Mouse (Mus musculus) liver, postnatal 0 days (tissue): ENCODE results near the gene Dio2.

Experiments
- CTCF ChIP-seq: sonication (generic); IDR thresholded peaks from 2 replicates; pipeline ENCODE4 v1.5.1; 2016; ENCODE audit warnings: antibody characterized with exemption, low read depth
- EP300 ChIP-seq: IDR thresholded peaks from 2 replicates; pipeline ENCODE4 v1.6.1; 2016; ENCODE audit warnings: antibody characterized with exemption, low read depth, mild to moderate bottlenecking

- no peak for TF ChIP-seq CTCF
- no peak for TF ChIP-seq EP300
These were observed 3.7 kb downstream of the Dio2 start for GRCm38 (mm10) chr12:90734503-90734902.
